Mouse (Mus musculus): ENCODE measurements around the gene Nudt5. TPM values are rescaled to one million over a fixed set of nuclear protein-coding genes. Genes with fewer than 3 reads are reported as not detected.

Gene Nudt5
- total RNA-seq (2012; rRNA removed) (82.1 and 100 TPM in 2 replicates), polyA plus RNA-seq (2012; ENCODE audit: insufficient read depth in 1 of 2, insufficient read length in 2 of 2, low read depth in 1 of 2, low replicate concordance in 2 of 2, missing spikeins in 1 of 2) (100 to 1,000 TPM in 1 of 2 experiments, not detected in 1; 141 TPM)

- H3K27ac ChIP-seq (ENCODE audit: control insufficient read depth, low read depth, low read length): peak within 1 kb of the TSS; percentile 97
- peak within 1 kb of the TSS; percentile 94 for H3K9ac ChIP-seq (ENCODE audit: control insufficient read depth, low read depth, low read length, poor library complexity, severe bottlenecking)
- H3K9me3 ChIP-seq (replicated peaks; ENCODE audit: insufficient read depth, low read length): no peaks in the 10 kb centered on the region
- H3K4me1 ChIP-seq (ENCODE audit: control insufficient read depth in 1 of 2, insufficient read depth in 2 of 2, low read length in 2 of 2): peaks cover 5 to 9% of the 10 kb centered on the region in 2 experiments
- H3K79me2 ChIP-seq (ENCODE audit: control insufficient read depth, insufficient read depth, low read length, poor library complexity): peaks cover 51% of the 10 kb centered on the region
- DNase-seq (ENCODE audit: low read depth, low spot score): peak; percentile 95
- peaks cover 0 to 30% of the 10 kb centered on the region in 2 experiments; a peak in 3 of 4 replicates for H3K36me3 ChIP-seq (ENCODE audit: control insufficient read depth in 1 of 2, insufficient read depth in 2 of 2, low read length in 2 of 2)
- H3K27me3 ChIP-seq (ENCODE audit: control insufficient read depth in 1 of 2, insufficient read depth in 2 of 2, low read length in 2 of 2): no peaks in the 10 kb centered on the region
- peak within 1 kb of the TSS; percentile 57 to 96 for H3K4me3 ChIP-seq (ENCODE audit: control insufficient read depth in 1 of 2, insufficient read depth in 1 of 2, low read depth in 2 of 2, low read length in 2 of 2)
- no peak for TF ChIP-seq MAFK (IDR thresholded peaks at IDR 0.05; ENCODE audit: borderline replicate concordance, low read depth, low read length)
- TF ChIP-seq ZC3H11A (IDR thresholded peaks at IDR 0.05; ENCODE audit: low read depth, low read length): no peak
- TF ChIP-seq USF1 (IDR thresholded peaks at IDR 0.05; ENCODE audit: low read depth, low read length): no peak
- TF ChIP-seq E2F4 (IDR thresholded peaks at IDR 0.05; ENCODE audit: borderline replicate concordance, low read depth, low read length): peak; percentile 63; the same call in 1 of the 2 replicates
- no peak for TF ChIP-seq GABPA (IDR thresholded peaks at IDR 0.05; ENCODE audit: low read depth, low read length)
- no peak for TF ChIP-seq MAZ (IDR thresholded peaks at IDR 0.05; ENCODE audit: low read depth, low read length)
- TF ChIP-seq USF2 (IDR thresholded peaks at IDR 0.05; ENCODE audit: borderline replicate concordance in 1 of 2, insufficient read depth in 1 of 2, low read depth in 1 of 2, low read length in 2 of 2): no peak
- no peak for TF ChIP-seq ETS1 (IDR thresholded peaks at IDR 0.05; ENCODE audit: low read depth, low read length)
- TF ChIP-seq JUND (IDR thresholded peaks at IDR 0.05; ENCODE audit: low read depth, low read length): no peak
- no peak for TF ChIP-seq UBTF (IDR thresholded peaks at IDR 0.05; ENCODE audit: borderline replicate concordance, insufficient read depth, low read depth, low read length)
- TF ChIP-seq MYB (IDR thresholded peaks at IDR 0.05; ENCODE audit: low read depth, low read length): no peak
- no peak for TF ChIP-seq ZKSCAN1 (IDR thresholded peaks at IDR 0.05; ENCODE audit: low read depth, low read length)
- TF ChIP-seq GATA1 (IDR thresholded peaks at IDR 0.05; ENCODE audit: low read depth, low read length): no peak
- no peak for TF ChIP-seq TAL1 (IDR thresholded peaks at IDR 0.05; ENCODE audit: low read length)
- TF ChIP-seq CTCF (IDR thresholded peaks at IDR 0.05 in 2 of 3, conservative IDR thresholded peaks at IDR 0.05 in 1 of 3; ENCODE audit: control insufficient read depth in 1 of 3, insufficient read depth in 1 of 3, low read depth in 2 of 3, low read length in 3 of 3, poor library complexity in 1 of 3, severe bottlenecking in 1 of 3): peak; percentile 40 to 63 (median 57)
- no peak for TF ChIP-seq MEF2A (IDR thresholded peaks at IDR 0.05; ENCODE audit: extremely low read depth, insufficient replicate concordance, low read depth, low read length, poor library complexity, severe bottlenecking)
- TF ChIP-seq EP300 (IDR thresholded peaks at IDR 0.05; ENCODE audit: low read depth in 1 of 2, low read length in 2 of 2): no peak
- peak; percentile 92 for TF ChIP-seq POLR2AphosphoS2 (IDR thresholded peaks at IDR 0.05; ENCODE audit: low read length)
- no peak for TF ChIP-seq CHD1 (IDR thresholded peaks at IDR 0.05; ENCODE audit: low read depth, low read length)
- no peak for TF ChIP-seq RAD21 (IDR thresholded peaks at IDR 0.05; ENCODE audit: low read depth, low read length)
- TF ChIP-seq NELFE (IDR thresholded peaks at IDR 0.05; ENCODE audit: low read depth, low read length): peak; percentile 83
- TF ChIP-seq MYC (IDR thresholded peaks at IDR 0.05; ENCODE audit: low read depth, low read length): peak; percentile 60
- TF ChIP-seq MXI1 (IDR thresholded peaks at IDR 0.05; ENCODE audit: low read depth, low read length): peak; percentile 85; the same call in 1 of the 2 replicates
- peak; percentile 93 for TF ChIP-seq SIN3A (IDR thresholded peaks at IDR 0.05; ENCODE audit: low read length)
- no peak for TF ChIP-seq BHLHE40 (IDR thresholded peaks at IDR 0.05; ENCODE audit: borderline replicate concordance, low read depth, low read length)
- TF ChIP-seq HCFC1 (IDR thresholded peaks at IDR 0.05; ENCODE audit: low read depth, low read length): peak; percentile 92
- no peak for TF ChIP-seq RCOR1 (IDR thresholded peaks at IDR 0.05; ENCODE audit: low read depth, low read length)
- TF ChIP-seq MAX (IDR thresholded peaks at IDR 0.05; ENCODE audit: low read length): peak; percentile 66
- peak; percentile 43; the same call in 1 of the 2 replicates for TF ChIP-seq TCF12 (IDR thresholded peaks at IDR 0.05; ENCODE audit: low read depth, low read length)
- TF ChIP-seq POLR2A (IDR thresholded peaks at IDR 0.05; ENCODE audit: control insufficient read depth in 1 of 2, insufficient read depth in 1 of 2, low read depth in 1 of 2, low read length in 2 of 2, poor library complexity in 1 of 2): peak; percentile 74 to 94; a peak in 2 of 4 replicates
- no peak for TF ChIP-seq ZNF384 (IDR thresholded peaks at IDR 0.05; ENCODE audit: low read depth, low read length)
- peak; percentile 27; the same call in 1 of the 2 replicates for TF ChIP-seq ZMIZ1 (IDR thresholded peaks at IDR 0.05; ENCODE audit: low read depth, low read length)
- TF ChIP-seq CHD2 (IDR thresholded peaks at IDR 0.05; ENCODE audit: low read length): no peak
- TF ChIP-seq NRF1 (IDR thresholded peaks at IDR 0.05; ENCODE audit: insufficient read depth, low read depth, low read length, poor library complexity, severe bottlenecking): peak; percentile 61
- peak; percentile 83 for TF ChIP-seq KAT2A (conservative IDR thresholded peaks at IDR 0.05; ENCODE audit: low read depth, low read length)
Observed at GRCm38 (mm10) chr2:5844873-5845631, at the start of gene Nudt5, which contains the start of gene Cdc123. Gene Nudt5, plus strand, starts transcription at chr2:5845019. Gene Cdc123, minus strand, starts transcription at chr2:5845164.
